Mouse (Mus musculus) midbrain, embryonic 16.5 days (tissue): ENCODE measurements around the gene Ep400. TPM values are rescaled to one million over a fixed set of nuclear protein-coding genes. Genes with fewer than 3 reads are reported as not detected.

ENCODE experiments used
- ATAC-seq: fragments of 200-750 bp; cut with Nextera tagmentation; 2 replicates; pipeline ENCODE4 v1.8.0; 2017; ENCODE audit warnings: moderate TSS enrichment
- H3K27ac ChIP-seq: fragments of 300-500 bp; sonication (generic); 2 replicates; pipeline ENCODE4 v1.5.1; 2014; ENCODE audit warnings: mild to moderate bottlenecking, low read length, mixed read lengths
- H3K27me3 ChIP-seq: fragments of 300-500 bp; sonication (generic); 2 replicates; pipeline ENCODE4 v1.6.1; 2014; ENCODE audit warnings: low read depth, low read length, mixed read lengths; ENCODE audit not compliant: control insufficient read depth, insufficient read depth
- H3K36me3 ChIP-seq: fragments of 300-500 bp; sonication (generic); 2 replicates; pipeline ENCODE4 v1.6.1; 2014; ENCODE audit warnings: mild to moderate bottlenecking, low read length, moderate library complexity, mixed read lengths; ENCODE audit not compliant: control insufficient read depth, insufficient read depth
- H3K4me1 ChIP-seq: fragments of 300-500 bp; sonication (generic); 2 replicates; pipeline ENCODE4 v1.6.1; 2014; ENCODE audit warnings: mild to moderate bottlenecking, low read length, mixed read lengths; ENCODE audit not compliant: control insufficient read depth, insufficient read depth
- H3K4me2 ChIP-seq: fragments of 300-500 bp; sonication (generic); 2 replicates; pipeline ENCODE4 v1.6.1; 2014; ENCODE audit warnings: mild to moderate bottlenecking, low read length, mixed read lengths
- H3K4me3 ChIP-seq: fragments of 300-500 bp; sonication (generic); 2 replicates; pipeline ENCODE4 v1.5.1; 2014; ENCODE audit warnings: low read depth, mild to moderate bottlenecking, low read length, moderate library complexity, mixed read lengths
- H3K9ac ChIP-seq: fragments of 300-500 bp; sonication (generic); 2 replicates; pipeline ENCODE4 v1.6.1; 2014; ENCODE audit warnings: low read depth, low read length, mixed read lengths
- H3K9me3 ChIP-seq: fragments of 300-500 bp; sonication (generic); replicated peaks from 2 replicates; pipeline ENCODE4 v1.6.1; 2014; ENCODE audit warnings: mild to moderate bottlenecking, low read length, mixed read lengths; ENCODE audit not compliant: control insufficient read depth, poor library complexity, severe bottlenecking
- WGBS: fragments of 180-500 bp; shearing (Covaris S2); extraction: QIAGEN DNeasy Blood & Tissue Kit; methylation state at CpG from one replicate; pipeline ENCODE4 v1.1.7; 2014; 5-methylcytosine and 5-hydroxymethylcytosine counted together
- polyA plus RNA-seq: library from polyadenylated mRNA; unstranded; fragments of >200 nt; fragmentation: Nextera tagmentation; extraction: Ambion mirVana; gene quantifications from 2 replicates; pipeline ENCODE4 v1.2.1, GENCODE M21; 2015

Ep400 gene
- polyA plus RNA-seq, 1 experiment from 2014 or later = 51.6 TPM

GRCm38 (mm10) chr5:110769272-110769671 is 1.2 kb downstream of the Ep400 start:
- peak overlapping the region; percentile 90; the same call in 1 of the 2 replicates for H3K9ac ChIP-seq
- H3K27ac ChIP-seq = no peak overlapping the region
- no peaks in the 10 kb centered on the region for H3K27me3 ChIP-seq
- WGBS = 66% methylated on average over 4 of the region's 4 CpGs
- H3K4me2 ChIP-seq = peak overlapping the region; percentile 76
- peaks cover 20% of the 10 kb centered on the region for H3K4me1 ChIP-seq
- no peak for ATAC-seq
- H3K4me3 ChIP-seq = peak overlapping the region; percentile 94
- H3K9me3 ChIP-seq = no peaks in the 10 kb centered on the region
- peaks cover 2% of the 10 kb centered on the region; the same call in 1 of the 2 replicates for H3K36me3 ChIP-seq

- whole genome bisulfite sequencing = 96% methylated on average over 8 of the region's 8 CpGs
- Histone ChIP-seq H3K27ac (no peak overlapping the region), H3K27me3 (no peaks in the 10 kb centered on the region), H3K4me2 (no peak overlapping the region), H3K4me1 (peaks cover 12% of the 10 kb centered on the region), H3K9ac (no peak overlapping the region), H3K4me3 (no peak overlapping the region), H3K36me3 (no peaks in the 10 kb centered on the region), H3K9me3 (no peaks in the 10 kb centered on the region)
- ATAC-seq = no peak
These were observed 6.6 kb downstream of the Ep400 start for GRCm38 (mm10) chr5:110763890-110764289.

GRCm38 (mm10) chr5:110745021-110745420 is 25.5 kb downstream of the Ep400 start:
- Histone ChIP-seq H3K4me2 (no peak overlapping the region), H3K27ac (no peak overlapping the region), H3K27me3 (no peaks in the 10 kb centered on the region), H3K9me3 (no peaks in the 10 kb centered on the region), H3K4me1 (no peaks in the 10 kb centered on the region), H3K36me3 (peaks cover under 1% of the 10 kb centered on the region; the same call in 1 of the 2 replicates), H3K4me3 (no peak overlapping the region), H3K9ac (no peak overlapping the region)
- no peak for ATAC-seq
- 73% methylated on average over 1 of the region's 1 CpGs for whole genome bisulfite sequencing

GRCm38 (mm10) chr5:110739496-110740275 is 30.8 kb downstream of the Ep400 start:
- Histone ChIP-seq H3K36me3 (peaks cover 16% of the 10 kb centered on the region), H3K9ac (no peak overlapping the region), H3K4me3 (no peak overlapping the region), H3K9me3 (no peaks in the 10 kb centered on the region), H3K27me3 (no peaks in the 10 kb centered on the region), H3K27ac (no peak overlapping the region), H3K4me2 (no peak overlapping the region), H3K4me1 (no peaks in the 10 kb centered on the region)
- WGBS = 98% methylated on average over 7 of the region's 7 CpGs
- no peak for ATAC-seq

- Histone ChIP-seq H3K4me3 (no peak overlapping the region), H3K27ac (no peak overlapping the region), H3K4me2 (no peak overlapping the region), H3K4me1 (no peaks in the 10 kb centered on the region), H3K27me3 (no peaks in the 10 kb centered on the region), H3K9me3 (no peaks in the 10 kb centered on the region), H3K9ac (no peak overlapping the region), H3K36me3 (peaks cover 23% of the 10 kb centered on the region)
- ATAC-seq = no peak
- 92% methylated on average over 1 of the region's 1 CpGs for WGBS
These were observed 34.9 kb downstream of the Ep400 start for GRCm38 (mm10) chr5:110735606-110736005.

- no peak overlapping the region for H3K4me2 ChIP-seq
- WGBS = 91% methylated on average over 4 of the region's 4 CpGs
- H3K27ac ChIP-seq = no peak overlapping the region
- no peaks in the 10 kb centered on the region for H3K9me3 ChIP-seq
- H3K4me3 ChIP-seq = no peak overlapping the region
- no peaks in the 10 kb centered on the region for H3K27me3 ChIP-seq
- H3K36me3 ChIP-seq = peaks cover 12% of the 10 kb centered on the region
- no peak for ATAC-seq
- no peaks in the 10 kb centered on the region for H3K4me1 ChIP-seq
- H3K9ac ChIP-seq = no peak overlapping the region
These were observed 37.2 kb downstream of the Ep400 start for GRCm38 (mm10) chr5:110733231-110733823.

- no peaks in the 10 kb centered on the region for H3K4me1 ChIP-seq
- H3K9ac ChIP-seq = no peak overlapping the region
- 90% methylated on average over 2 of the region's 2 CpGs for WGBS
- ATAC-seq = no peak
- H3K27me3 ChIP-seq = no peaks in the 10 kb centered on the region
- no peak overlapping the region for H3K4me3 ChIP-seq
- no peaks in the 10 kb centered on the region for H3K9me3 ChIP-seq
- H3K4me2 ChIP-seq = no peak overlapping the region
- peaks cover 13% of the 10 kb centered on the region for H3K36me3 ChIP-seq
- H3K27ac ChIP-seq = no peak overlapping the region
These were observed 39.3 kb downstream of the Ep400 start for GRCm38 (mm10) chr5:110731227-110731626.

GRCm38 (mm10) chr5:110727850-110728249 is 42.7 kb downstream of the Ep400 start:
- Histone ChIP-seq H3K4me1 (no peaks in the 10 kb centered on the region), H3K36me3 (peaks cover 12% of the 10 kb centered on the region), H3K4me3 (no peak overlapping the region), H3K27me3 (no peaks in the 10 kb centered on the region), H3K9ac (no peak overlapping the region), H3K27ac (no peak overlapping the region), H3K9me3 (no peaks in the 10 kb centered on the region), H3K4me2 (no peak overlapping the region)
- WGBS = 89% methylated on average over 1 of the region's 1 CpGs
- ATAC-seq = no peak

GRCm38 (mm10) chr5:110723543-110723942 is 47.0 kb downstream of the Ep400 start:
- Histone ChIP-seq H3K9me3 (no peaks in the 10 kb centered on the region), H3K27ac (no peak overlapping the region), H3K4me2 (no peak overlapping the region), H3K4me3 (no peak overlapping the region), H3K9ac (no peak overlapping the region), H3K36me3 (peaks cover 28% of the 10 kb centered on the region), H3K4me1 (no peaks in the 10 kb centered on the region), H3K27me3 (no peaks in the 10 kb centered on the region)
- ATAC-seq = no peak
- WGBS = 89% methylated on average over 2 of the region's 2 CpGs
